Mouse (Mus musculus) B cell, adult 67 days (primary cell): Measurements from ENCODE around the gene Txndc12. TPM values are rescaled to one million over a fixed set of nuclear protein-coding genes. Genes with fewer than 3 reads are reported as not detected.

ENCODE experiments used
- total RNA-seq, 2 experiments: library from RNA; stranded (reverse); gene quantifications; 4 replicates each; pipeline ENCODE4 v1.2.4; 2023

The Txndc12 gene
- 10 to 100 TPM; 30.2 to 38.8 TPM for total RNA-seq

GRCm38 (mm10) chr4:108834115-108834970 lies at the start of gene Txndc12:
TSS of gene Txndc12 (plus strand) at chr4:108834601.

GRCm38 (mm10) chr4:108832916-108833827 lies 1.2 kb upstream of the Txndc12 start, which contains the start of gene Btf3l4:
TSS of gene Btf3l4 (minus strand) at chr4:108833614.

GRCm38 (mm10) chr4:108847715-108848504 lies 13.5 kb downstream of the Txndc12 start, which contains the start of gene Kti12:
TSS of gene Kti12 (plus strand) at chr4:108847785.

GRCm38 (mm10) chr4:108848505-108848848 lies 14.1 kb downstream of the Txndc12 start, which contains the start of gene A730015C16Rik:
TSS of gene A730015C16Rik (minus strand) at chr4:108848619.

GRCm38 (mm10) chr4:108878963-108879822 lies 44.8 kb downstream of the Txndc12 start, which contains the start of gene Rab3b:
TSS of gene Rab3b (plus strand) at chr4:108879063.

Other genes with a start within 250 kb of the Txndc12 start
- 100 to 1,000 TPM; 102 to 113 TPM for gene Cc2d1b, start 214.7 kb upstream of the Txndc12 start, total RNA-seq
- gene 3110021N24Rik, start 115.0 kb upstream of the Txndc12 start, total RNA-seq, result not detected
- gene Zfyve9, start 53.8 kb upstream of the Txndc12 start, total RNA-seq, result under 1 TPM in 1 of 2 experiments, not detected in 1; 0.09 TPM
- gene Btf3l4, start 987 bp upstream of the Txndc12 start, total RNA-seq, result 10 to 100 TPM; 57.9 to 63.7 TPM
- 10 to 100 TPM; 29.9 to 31.3 TPM for gene Kti12, start 13.2 kb downstream of the Txndc12 start, total RNA-seq
- gene A730015C16Rik, start 14.0 kb downstream of the Txndc12 start, total RNA-seq, result not detected
- not detected for gene Rab3b, start 44.5 kb downstream of the Txndc12 start, total RNA-seq
- 100 to 1,000 TPM; 225 to 233 TPM for gene Nrd1, start 166.1 kb downstream of the Txndc12 start, total RNA-seq